Mouse (Mus musculus) neural tube, embryonic 14.5 days (tissue): ENCODE data around the gene Trim26. TPM values are rescaled to one million over a fixed set of nuclear protein-coding genes. Genes with fewer than 3 reads are reported as not detected.
A peak's percentile ranks its signal among the peaks of the same experiment; 100 is the strongest.

ENCODE experiments used
- ATAC-seq: fragments of 200-750 bp; cut with Nextera tagmentation; 2 replicates; pipeline ENCODE4 v1.8.0; 2017; ENCODE audit warnings: low read depth, mild to moderate bottlenecking, moderate TSS enrichment, moderate library complexity
- H3K27ac ChIP-seq: fragments of 300-500 bp; sonication (generic); 2 replicates; pipeline ENCODE4 v1.5.1; 2014; ENCODE audit warnings: low read depth, mild to moderate bottlenecking, control low read depth, low read length, moderate library complexity, mixed read lengths
- H3K27me3 ChIP-seq: fragments of 300-500 bp; sonication (generic); 2 replicates; pipeline ENCODE4 v1.6.1; 2014; ENCODE audit warnings: low read length; ENCODE audit not compliant: control insufficient read depth, insufficient read depth
- H3K36me3 ChIP-seq: fragments of 300-500 bp; sonication (generic); 2 replicates; pipeline ENCODE4 v1.6.1; 2014; ENCODE audit warnings: low read length, mixed read lengths; ENCODE audit not compliant: control insufficient read depth, insufficient read depth
- H3K4me1 ChIP-seq: fragments of 300-500 bp; sonication (generic); 2 replicates; pipeline ENCODE4 v1.6.1; 2014; ENCODE audit warnings: low read length; ENCODE audit not compliant: control insufficient read depth, insufficient read depth
- H3K4me2 ChIP-seq: fragments of 300-500 bp; sonication (generic); 2 replicates; pipeline ENCODE4 v1.6.1; 2014; ENCODE audit warnings: mild to moderate bottlenecking, low read depth, low read length, control low read depth
- H3K4me3 ChIP-seq: fragments of 300-500 bp; sonication (generic); 2 replicates; pipeline ENCODE4 v1.5.1; 2014; ENCODE audit warnings: low read depth, low read length, control low read depth, mixed read lengths
- H3K9ac ChIP-seq: fragments of 300-500 bp; sonication (generic); replicated peaks from 2 replicates; pipeline ENCODE4 v1.6.1; 2014; ENCODE audit warnings: low read depth, mild to moderate bottlenecking, control low read depth, low read length, mixed read lengths
- H3K9me3 ChIP-seq: fragments of 300-500 bp; sonication (generic); 2 replicates; pipeline ENCODE4 v1.6.1; 2016; ENCODE audit warnings: low read length; ENCODE audit not compliant: control insufficient read depth
- WGBS: fragments of 180-500 bp; shearing (Covaris S2); extraction: QIAGEN DNeasy Blood & Tissue Kit; methylation state at CpG from one replicate; pipeline ENCODE4 v1.1.7; 2014; 5-methylcytosine and 5-hydroxymethylcytosine counted together
- polyA plus RNA-seq: library from polyadenylated mRNA; unstranded; fragments of >200 nt; fragmentation: Nextera tagmentation; extraction: Ambion mirVana; gene quantifications from 2 replicates; pipeline ENCODE4 v1.2.1, GENCODE M21; 2014

Trim26 gene
- polyA plus RNA-seq, 1 experiment from 2014 or later: 42.2 TPM

- WGBS: 17% methylated on average over 29 of the region's 29 CpGs
- peak; percentile 41; the same call in 1 of the 2 replicates for ATAC-seq
- peak within 1 kb of the TSS; percentile 35; the same call in 1 of the 2 replicates for H3K9ac ChIP-seq
Measured at GRCm38 (mm10) chr17:36866719-36867527, 30.0 kb downstream of the Trim26 start, which contains the start of gene Trim15. Trim15 (minus strand) TSS chr17:36867210.

GRCm38 (mm10) chr17:36868836-36869235 lies 31.9 kb downstream of the Trim26 start:
- Histone ChIP-seq H3K27me3 (no peaks in the 10 kb centered on the region), H3K9ac (no peak overlapping the region), H3K27ac (no peak overlapping the region), H3K9me3 (no peaks in the 10 kb centered on the region), H3K4me2 (no peak overlapping the region), H3K36me3 (no peaks in the 10 kb centered on the region), H3K4me1 (no peaks in the 10 kb centered on the region), H3K4me3 (no peak overlapping the region)
- 92% methylated on average over 2 of the region's 2 CpGs for WGBS
- no peak for ATAC-seq

More at GRCm38 (mm10) chr17:36866719-36867527, 30.0 kb downstream of the Trim26 start, which contains the start of gene Trim15:
- H3K36me3 ChIP-seq: no peaks in the 10 kb centered on the region
- H3K27ac ChIP-seq: no peak within 1 kb of the TSS
- H3K4me3 ChIP-seq: no peak within 1 kb of the TSS
- H3K4me1 ChIP-seq: no peaks in the 10 kb centered on the region
- H3K9me3 ChIP-seq: no peaks in the 10 kb centered on the region
- no peaks in the 10 kb centered on the region for H3K27me3 ChIP-seq
- H3K4me2 ChIP-seq: peak within 1 kb of the TSS; percentile 37; the same call in 1 of the 2 replicates

DNA sequence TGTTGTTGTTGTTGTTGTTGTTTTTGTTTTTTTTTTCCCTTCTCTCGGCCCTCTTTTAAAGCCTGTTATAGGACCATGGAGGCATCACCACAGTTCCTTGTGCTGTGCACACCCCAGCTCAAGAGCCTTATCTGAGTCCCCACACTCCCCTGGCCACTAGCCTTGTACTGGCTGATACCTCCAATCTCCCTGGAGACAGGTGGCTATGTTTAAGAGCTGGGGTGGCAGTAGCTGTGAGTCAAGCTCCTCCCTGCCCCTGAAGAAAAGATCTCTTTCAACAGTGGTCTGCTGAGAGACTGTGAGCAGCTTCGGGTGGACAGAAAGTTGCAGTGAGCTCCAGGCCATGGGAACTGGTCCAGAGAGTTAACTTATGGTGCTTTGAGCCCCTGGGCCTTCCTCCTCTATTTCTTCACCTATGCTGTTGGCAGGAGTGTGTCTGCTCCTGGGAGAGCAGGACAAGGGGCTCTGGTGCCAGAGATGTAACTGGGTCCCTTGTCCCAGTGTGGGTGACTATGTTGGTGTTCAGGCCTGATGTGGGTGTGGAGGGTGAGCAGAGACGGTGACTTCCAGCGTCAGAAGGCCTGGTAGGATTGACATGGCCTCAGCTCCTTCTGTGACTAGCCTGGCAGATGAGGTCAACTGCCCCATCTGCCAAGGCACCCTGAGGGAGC lies 32.5 kb downstream of the Trim26 start, which contains the start of gene Trim10:
Gene Trim10 (plus strand): TSS at position 291 of the 671 bp plus-strand sequence.
- H3K9me3 ChIP-seq: no peaks in the 10 kb centered on the region
- no peak within 1 kb of the TSS for H3K27ac ChIP-seq
- no peak within 1 kb of the TSS for H3K4me3 ChIP-seq
- H3K36me3 ChIP-seq: no peaks in the 10 kb centered on the region
- no peak for ATAC-seq
- H3K4me1 ChIP-seq: no peaks in the 10 kb centered on the region
- no peak within 1 kb of the TSS for H3K4me2 ChIP-seq
- no peak within 1 kb of the TSS for H3K9ac ChIP-seq
- WGBS: 82% methylated on average over 4 of the region's 4 CpGs
- no peaks in the 10 kb centered on the region for H3K27me3 ChIP-seq

DNA sequence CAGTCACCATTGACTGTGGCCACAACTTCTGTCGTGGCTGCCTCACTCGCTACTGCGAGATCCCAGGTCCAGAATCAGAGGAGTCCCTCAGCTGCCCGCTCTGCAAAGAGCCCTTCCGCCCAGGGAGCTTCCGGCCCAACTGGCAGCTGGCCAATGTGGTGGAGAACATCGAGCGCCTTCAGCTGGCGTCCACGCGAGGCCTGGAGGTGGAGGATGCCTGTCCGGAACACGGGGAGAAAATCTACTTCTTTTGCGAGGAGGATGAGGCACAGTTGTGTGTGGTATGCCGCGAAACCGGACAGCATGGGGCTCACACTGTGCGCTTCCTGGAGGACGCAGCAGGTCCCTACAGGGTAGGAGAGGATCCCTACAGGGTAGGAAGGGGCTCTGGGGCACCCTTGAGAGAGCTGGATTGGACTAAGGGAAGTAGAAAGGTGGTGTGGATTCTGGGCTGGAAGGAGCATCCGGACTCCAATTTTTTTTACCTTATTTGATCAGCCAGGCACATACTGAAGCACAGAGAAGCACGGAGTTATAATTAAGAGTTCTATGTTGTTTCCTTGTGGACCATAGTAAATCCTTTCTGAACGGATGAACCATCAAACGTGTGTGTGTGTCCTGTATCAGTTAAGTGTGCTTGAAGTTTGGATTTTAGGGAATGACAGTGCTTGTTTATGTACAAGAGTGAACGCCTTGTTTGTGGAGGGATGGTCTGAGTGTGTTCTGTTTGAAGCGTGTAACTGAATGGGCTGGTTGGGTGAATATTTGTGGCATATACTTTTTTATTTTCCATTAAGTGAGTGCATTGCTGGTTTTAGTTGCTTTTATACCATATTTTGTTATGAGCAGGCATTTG lies 33.2 kb downstream of the Trim26 start:
- Histone ChIP-seq H3K4me3 (no peak overlapping the region), H3K4me2 (no peak overlapping the region), H3K4me1 (no peaks in the 10 kb centered on the region), H3K9me3 (no peaks in the 10 kb centered on the region), H3K9ac (no peak overlapping the region), H3K36me3 (no peaks in the 10 kb centered on the region), H3K27me3 (no peaks in the 10 kb centered on the region), H3K27ac (no peak overlapping the region)
- no peak for ATAC-seq
- WGBS: 79% methylated on average over 25 of the region's 25 CpGs

DNA sequence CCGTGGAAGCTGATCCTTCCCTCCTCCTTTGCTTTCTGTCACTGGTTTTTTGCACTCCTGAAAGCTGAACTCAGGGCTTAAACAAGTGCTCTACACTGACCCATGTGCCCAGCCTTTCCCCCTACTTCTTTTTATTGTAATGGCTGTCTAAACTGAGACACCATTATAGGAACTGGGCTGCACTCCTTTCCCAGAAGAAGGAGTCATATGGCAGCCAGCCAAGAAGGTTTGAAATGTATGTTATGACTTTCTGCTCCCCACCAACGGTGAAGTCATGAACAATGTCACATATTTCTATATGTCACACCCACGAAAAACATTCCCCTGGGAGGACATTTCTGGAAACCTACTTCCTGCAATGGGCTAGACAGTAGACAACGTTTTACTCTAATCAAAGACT lies 37.7 kb downstream of the Trim26 start:
- H3K27me3 ChIP-seq: no peaks in the 10 kb centered on the region
- ATAC-seq: no peak
- H3K4me1 ChIP-seq: no peaks in the 10 kb centered on the region
- H3K27ac ChIP-seq: no peak overlapping the region
- no peaks in the 10 kb centered on the region for H3K9me3 ChIP-seq
- no peak overlapping the region for H3K4me3 ChIP-seq
- 63% methylated on average over 4 of the region's 4 CpGs for WGBS
- no peak overlapping the region for H3K9ac ChIP-seq
- no peaks in the 10 kb centered on the region for H3K36me3 ChIP-seq
- no peak overlapping the region for H3K4me2 ChIP-seq

- H3K4me1 ChIP-seq: no peaks in the 10 kb centered on the region
- 84% methylated on average over 2 of the region's 2 CpGs for WGBS
- no peaks in the 10 kb centered on the region for H3K36me3 ChIP-seq
- no peaks in the 10 kb centered on the region for H3K27me3 ChIP-seq
- no peak overlapping the region for H3K9ac ChIP-seq
- H3K4me2 ChIP-seq: no peak overlapping the region
- H3K27ac ChIP-seq: no peak overlapping the region
- ATAC-seq: no peak
- no peaks in the 10 kb centered on the region for H3K9me3 ChIP-seq
- H3K4me3 ChIP-seq: no peak overlapping the region
Measured at GRCm38 (mm10) chr17:36883350-36883749, 46.4 kb downstream of the Trim26 start.

DNA sequence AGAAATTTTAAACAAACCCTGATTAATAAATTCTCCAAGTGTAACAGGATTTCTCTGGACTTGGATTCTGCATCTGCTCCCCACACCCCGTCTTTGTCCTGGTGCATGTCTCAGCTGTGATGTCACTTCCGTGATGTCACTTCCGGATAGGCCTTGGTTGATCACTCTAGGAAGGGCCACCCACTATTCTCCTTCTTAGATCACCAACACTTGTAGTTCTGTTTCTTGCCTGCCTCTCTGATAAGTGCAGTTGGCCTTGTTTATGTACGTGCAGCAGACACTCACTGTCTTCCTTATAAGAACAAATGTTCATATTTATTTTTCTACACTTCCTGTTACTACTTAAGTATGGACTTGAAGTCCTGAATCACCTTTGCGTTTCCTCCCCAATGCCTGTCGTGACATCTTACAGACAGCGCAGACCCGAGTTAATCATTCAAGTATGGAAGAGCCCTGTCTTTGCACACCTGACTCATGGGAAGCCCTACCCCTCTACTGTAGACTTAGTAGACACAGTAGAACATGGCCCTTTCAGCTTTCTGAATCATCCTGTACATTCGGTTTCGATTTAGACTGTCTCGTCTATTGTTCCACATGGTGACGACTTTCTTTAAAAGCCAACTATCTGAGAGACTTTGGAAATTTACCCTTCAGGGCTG lies 48.3 kb downstream of the Trim26 start:
- ATAC-seq: no peak
- Histone ChIP-seq H3K4me2 (no peak overlapping the region), H3K27ac (no peak overlapping the region), H3K27me3 (no peaks in the 10 kb centered on the region), H3K4me1 (no peaks in the 10 kb centered on the region), H3K9ac (no peak overlapping the region), H3K4me3 (no peak overlapping the region), H3K9me3 (no peaks in the 10 kb centered on the region), H3K36me3 (no peaks in the 10 kb centered on the region)
- WGBS: 95% methylated on average over 12 of the region's 12 CpGs

GRCm38 (mm10) chr17:36890073-36890903 lies 53.4 kb downstream of the Trim26 start, which contains the start of gene Trim40:
Trim40 (minus strand) TSS chr17:36890123.
- no peaks in the 10 kb centered on the region for H3K4me1 ChIP-seq
- no peaks in the 10 kb centered on the region for H3K9me3 ChIP-seq
- no peaks in the 10 kb centered on the region for H3K36me3 ChIP-seq
- WGBS: 89% methylated on average over 5 of the region's 5 CpGs
- H3K4me3 ChIP-seq: no peak within 1 kb of the TSS
- no peaks in the 10 kb centered on the region for H3K27me3 ChIP-seq
- H3K4me2 ChIP-seq: no peak within 1 kb of the TSS
- no peak within 1 kb of the TSS for H3K9ac ChIP-seq
- ATAC-seq: no peak
- H3K27ac ChIP-seq: no peak within 1 kb of the TSS
